Mouse (Mus musculus): ENCODE measurements around the gene Tmem161a. TPM values are rescaled to one million over a fixed set of nuclear protein-coding genes. Genes with fewer than 3 reads are reported as not detected.
A peak's percentile ranks its signal among the peaks of the same experiment; 100 is the strongest.

Tmem161a gene
- polyA plus RNA-seq, 1 experiment from 2014 or later: 26.2 TPM

DNA sequence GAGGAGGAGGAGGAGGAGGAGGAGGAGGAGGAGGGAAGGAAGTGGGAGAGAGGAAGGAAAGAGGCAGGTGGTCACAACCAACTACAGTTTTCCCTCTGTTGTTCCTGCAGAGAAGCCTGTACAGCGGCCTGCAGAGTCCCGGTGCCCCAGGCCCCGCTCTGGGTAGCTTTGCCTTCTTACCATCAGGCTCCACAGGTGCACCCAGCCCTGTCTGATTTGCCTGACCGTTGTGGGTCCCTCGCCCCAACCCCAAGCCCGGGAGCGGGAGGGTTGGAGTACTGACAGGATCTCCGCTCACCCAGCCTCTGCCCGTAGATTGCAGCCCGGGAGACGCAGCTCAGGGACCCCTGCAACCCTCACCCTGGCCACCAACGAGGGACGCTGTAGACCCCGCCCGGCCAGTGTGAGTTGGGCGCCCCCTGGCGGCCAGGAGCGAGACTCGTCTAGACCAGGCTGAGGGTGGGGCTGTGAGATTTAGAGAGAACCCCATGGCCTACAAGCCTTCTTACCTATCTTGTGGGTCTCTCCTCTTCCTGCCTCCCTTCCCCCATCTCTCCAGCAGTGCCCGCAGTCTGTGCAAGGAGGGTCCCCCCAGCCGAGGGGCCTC, 5.5 kb upstream of the Tmem161a start:
- Histone ChIP-seq H3K27ac (replicated peaks; ENCODE audit: low read depth, low read length) (no peak overlapping the region), H3K36me3 (replicated peaks; ENCODE audit: control insufficient read depth, insufficient read depth, low read depth, low read length) (no peaks in the 10 kb centered on the region), H3K9me3 (replicated peaks; ENCODE audit: control insufficient read depth, low read length) (no peaks in the 10 kb centered on the region), H3K4me2 (ENCODE audit: low read depth, low read length) (peak overlapping the region; percentile 40), H3K4me1 (ENCODE audit: control insufficient read depth, insufficient read depth, low read length) (no peaks in the 10 kb centered on the region), H3K4me3 (ENCODE audit: low read depth, low read length) (peak overlapping the region; percentile 14; the same call in 1 of the 2 replicates), H3K9ac (replicated peaks; ENCODE audit: low read length) (peak overlapping the region; percentile 34; the same call in 1 of the 2 replicates), H3K27me3 (ENCODE audit: control insufficient read depth, insufficient read depth, low read length) (peaks cover 15% of the 10 kb centered on the region)
- DNase-seq (ENCODE audit: low spot score) (peak; percentile 90), ATAC-seq (replicated peaks; ENCODE audit: insufficient number of reproducible peaks, low FRiP score, low TSS enrichment, low read depth) (peak; percentile 85)
- WGBS: under 1% methylated on average over 21 of the region's 21 CpGs

- 84% methylated on average over 3 of the region's 3 CpGs for WGBS
- DNase-seq (ENCODE audit: low spot score): no peak
- Histone ChIP-seq H3K27me3 (ENCODE audit: control insufficient read depth, insufficient read depth, low read length) (peaks cover 14% of the 10 kb centered on the region), H3K9me3 (replicated peaks; ENCODE audit: control insufficient read depth, low read length) (no peaks in the 10 kb centered on the region), H3K4me2 (ENCODE audit: low read depth, low read length) (no peak overlapping the region), H3K4me3 (ENCODE audit: low read depth, low read length) (no peak overlapping the region), H3K9ac (replicated peaks; ENCODE audit: low read length) (no peak overlapping the region), H3K27ac (replicated peaks; ENCODE audit: low read depth, low read length) (no peak overlapping the region), H3K4me1 (ENCODE audit: control insufficient read depth, insufficient read depth, low read length) (no peaks in the 10 kb centered on the region), H3K36me3 (replicated peaks; ENCODE audit: control insufficient read depth, insufficient read depth, low read depth, low read length) (no peaks in the 10 kb centered on the region)
- ATAC-seq (replicated peaks; ENCODE audit: insufficient number of reproducible peaks, low FRiP score, low TSS enrichment, low read depth): no peak
Measured at GRCm38 (mm10) chr8:70170116-70170515, 2.0 kb upstream of the Tmem161a start.

GRCm38 (mm10) chr8:70170748-70171147, 1.4 kb upstream of the Tmem161a start:
- WGBS: 85% methylated on average over 3 of the region's 3 CpGs
- Histone ChIP-seq H3K27ac (replicated peaks; ENCODE audit: low read depth, low read length) (no peak overlapping the region), H3K4me1 (ENCODE audit: control insufficient read depth, insufficient read depth, low read length) (no peaks in the 10 kb centered on the region)

DNA sequence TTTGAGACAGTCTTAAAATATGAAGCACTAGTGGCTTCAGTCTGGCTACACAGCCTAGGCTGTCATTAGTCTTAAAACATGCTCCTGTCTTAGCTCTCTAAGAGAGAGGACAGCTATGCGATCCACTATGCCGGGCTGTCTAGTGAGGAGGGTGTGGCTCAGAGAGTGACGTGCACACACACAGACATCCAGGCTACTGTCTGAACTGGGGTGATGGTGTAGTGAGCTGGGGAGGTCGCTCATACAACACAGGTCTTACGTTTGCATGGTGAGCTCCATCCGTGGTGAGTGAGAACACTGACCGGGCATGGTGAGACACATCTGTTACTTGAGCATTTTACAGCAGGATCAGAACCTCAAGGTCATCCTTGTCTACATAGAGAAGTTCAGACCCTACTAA, 916 bp upstream of the Tmem161a start:
- Histone ChIP-seq H3K4me3 (ENCODE audit: low read depth, low read length) (no peak overlapping the region), H3K27ac (replicated peaks; ENCODE audit: low read depth, low read length) (no peak overlapping the region), H3K9me3 (replicated peaks; ENCODE audit: control insufficient read depth, low read length) (no peaks in the 10 kb centered on the region), H3K4me2 (ENCODE audit: low read depth, low read length) (no peak overlapping the region), H3K36me3 (replicated peaks; ENCODE audit: control insufficient read depth, insufficient read depth, low read depth, low read length) (no peaks in the 10 kb centered on the region), H3K4me1 (ENCODE audit: control insufficient read depth, insufficient read depth, low read length) (no peaks in the 10 kb centered on the region), H3K9ac (replicated peaks; ENCODE audit: low read length) (no peak overlapping the region), H3K27me3 (ENCODE audit: control insufficient read depth, insufficient read depth, low read length) (peaks cover 2% of the 10 kb centered on the region; the same call in 1 of the 2 replicates)
- WGBS: 90% methylated on average over 7 of the region's 7 CpGs
- DNase-seq (ENCODE audit: low spot score) (no peak), ATAC-seq (replicated peaks; ENCODE audit: insufficient number of reproducible peaks, low FRiP score, low TSS enrichment, low read depth) (no peak)

More at GRCm38 (mm10) chr8:70170748-70171147, 1.4 kb upstream of the Tmem161a start:
- Histone ChIP-seq H3K9ac (replicated peaks; ENCODE audit: low read length) (no peak overlapping the region), H3K4me2 (ENCODE audit: low read depth, low read length) (no peak overlapping the region), H3K36me3 (replicated peaks; ENCODE audit: control insufficient read depth, insufficient read depth, low read depth, low read length) (no peaks in the 10 kb centered on the region), H3K4me3 (ENCODE audit: low read depth, low read length) (no peak overlapping the region), H3K9me3 (replicated peaks; ENCODE audit: control insufficient read depth, low read length) (no peaks in the 10 kb centered on the region), H3K27me3 (ENCODE audit: control insufficient read depth, insufficient read depth, low read length) (peaks cover 7% of the 10 kb centered on the region)
- DNase-seq (ENCODE audit: low spot score) (no peak), ATAC-seq (replicated peaks; ENCODE audit: insufficient number of reproducible peaks, low FRiP score, low TSS enrichment, low read depth) (no peak)

- H3K4me1 ChIP-seq (ENCODE audit: control insufficient read depth, insufficient read depth, low read length): no peaks in the 10 kb centered on the region
- no peaks in the 10 kb centered on the region for H3K27me3 ChIP-seq (ENCODE audit: control insufficient read depth, insufficient read depth, low read length)
- WGBS: 71% methylated on average over 5 of the region's 5 CpGs
- H3K9me3 ChIP-seq (replicated peaks; ENCODE audit: control insufficient read depth, low read length): no peaks in the 10 kb centered on the region
- no peak overlapping the region for H3K27ac ChIP-seq (replicated peaks; ENCODE audit: low read depth, low read length)
- DNase-seq (ENCODE audit: low spot score): no peak
- no peak overlapping the region for H3K4me3 ChIP-seq (ENCODE audit: low read depth, low read length)
- no peak overlapping the region; the same call in 1 of the 2 replicates for H3K4me2 ChIP-seq (ENCODE audit: low read depth, low read length)
- no peaks in the 10 kb centered on the region for H3K36me3 ChIP-seq (replicated peaks; ENCODE audit: control insufficient read depth, insufficient read depth, low read depth, low read length)
- H3K9ac ChIP-seq (replicated peaks; ENCODE audit: low read length): no peak overlapping the region
- ATAC-seq (replicated peaks; ENCODE audit: insufficient number of reproducible peaks, low FRiP score, low TSS enrichment, low read depth): no peak
Measured at GRCm38 (mm10) chr8:70173320-70173719, 1.2 kb downstream of the Tmem161a start.

DNA sequence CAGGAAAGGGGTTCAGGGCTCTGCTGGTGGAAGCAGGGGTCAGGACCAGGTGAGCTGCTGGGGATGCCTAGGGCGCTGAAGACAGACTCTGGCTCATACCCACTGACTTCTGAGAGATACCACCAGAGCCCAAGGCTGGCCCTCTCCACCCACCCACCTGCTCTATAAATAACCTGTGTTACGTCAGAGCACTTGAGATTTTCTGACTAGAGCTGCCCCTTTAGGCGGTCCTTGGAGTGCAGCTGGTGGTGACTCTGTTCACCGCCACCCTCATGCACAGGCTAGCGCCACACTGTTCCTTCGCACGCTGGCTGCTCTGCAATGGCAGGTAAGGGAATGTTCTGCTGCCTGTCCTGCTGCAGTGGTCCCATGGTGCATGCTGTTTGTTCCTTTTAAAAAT, 1.9 kb downstream of the Tmem161a start:
- no peak overlapping the region for H3K9ac ChIP-seq (replicated peaks; ENCODE audit: low read length)
- DNase-seq (ENCODE audit: low spot score) (no peak), ATAC-seq (replicated peaks; ENCODE audit: insufficient number of reproducible peaks, low FRiP score, low TSS enrichment, low read depth) (no peak)
- H3K4me1 ChIP-seq (ENCODE audit: control insufficient read depth, insufficient read depth, low read length): no peaks in the 10 kb centered on the region
- H3K4me3 ChIP-seq (ENCODE audit: low read depth, low read length): no peak overlapping the region
- H3K36me3 ChIP-seq (replicated peaks; ENCODE audit: control insufficient read depth, insufficient read depth, low read depth, low read length): no peaks in the 10 kb centered on the region
- no peaks in the 10 kb centered on the region for H3K9me3 ChIP-seq (replicated peaks; ENCODE audit: control insufficient read depth, low read length)
- 89% methylated on average over 7 of the region's 7 CpGs for WGBS
- no peaks in the 10 kb centered on the region for H3K27me3 ChIP-seq (ENCODE audit: control insufficient read depth, insufficient read depth, low read length)
- no peak overlapping the region for H3K4me2 ChIP-seq (ENCODE audit: low read depth, low read length)
- H3K27ac ChIP-seq (replicated peaks; ENCODE audit: low read depth, low read length): no peak overlapping the region

DNA sequence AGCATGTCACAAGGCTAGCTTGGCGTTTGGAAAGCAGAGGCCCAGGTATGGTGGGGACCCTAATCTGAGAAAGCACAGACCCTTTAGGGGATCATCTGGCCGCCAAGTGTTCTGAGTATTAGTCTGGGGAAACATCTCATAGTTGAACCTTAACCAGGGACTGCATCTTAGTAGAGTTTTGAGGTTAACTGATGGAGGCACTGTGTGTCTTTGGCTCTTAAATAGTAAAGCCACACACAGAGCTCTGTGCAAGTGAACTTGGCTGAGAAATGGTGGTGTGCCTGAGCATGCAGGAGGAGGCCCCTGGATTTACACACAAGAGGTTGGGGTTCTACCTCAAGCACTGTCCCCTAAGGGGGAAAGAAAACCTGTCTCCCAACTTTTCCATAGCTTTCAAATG, 6.1 kb downstream of the Tmem161a start:
- 83% methylated on average over 2 of the region's 2 CpGs for WGBS
- Histone ChIP-seq H3K4me3 (ENCODE audit: low read depth, low read length) (no peak overlapping the region), H3K27ac (replicated peaks; ENCODE audit: low read depth, low read length) (no peak overlapping the region), H3K9ac (replicated peaks; ENCODE audit: low read length) (no peak overlapping the region), H3K36me3 (replicated peaks; ENCODE audit: control insufficient read depth, insufficient read depth, low read depth, low read length) (no peaks in the 10 kb centered on the region; the same call in 1 of the 2 replicates), H3K27me3 (ENCODE audit: control insufficient read depth, insufficient read depth, low read length) (no peaks in the 10 kb centered on the region), H3K4me1 (ENCODE audit: control insufficient read depth, insufficient read depth, low read length) (no peaks in the 10 kb centered on the region), H3K4me2 (ENCODE audit: low read depth, low read length) (no peak overlapping the region), H3K9me3 (replicated peaks; ENCODE audit: control insufficient read depth, low read length) (no peaks in the 10 kb centered on the region)
- ATAC-seq (replicated peaks; ENCODE audit: insufficient number of reproducible peaks, low FRiP score, low TSS enrichment, low read depth) (no peak), DNase-seq (ENCODE audit: low spot score) (no peak)

DNA sequence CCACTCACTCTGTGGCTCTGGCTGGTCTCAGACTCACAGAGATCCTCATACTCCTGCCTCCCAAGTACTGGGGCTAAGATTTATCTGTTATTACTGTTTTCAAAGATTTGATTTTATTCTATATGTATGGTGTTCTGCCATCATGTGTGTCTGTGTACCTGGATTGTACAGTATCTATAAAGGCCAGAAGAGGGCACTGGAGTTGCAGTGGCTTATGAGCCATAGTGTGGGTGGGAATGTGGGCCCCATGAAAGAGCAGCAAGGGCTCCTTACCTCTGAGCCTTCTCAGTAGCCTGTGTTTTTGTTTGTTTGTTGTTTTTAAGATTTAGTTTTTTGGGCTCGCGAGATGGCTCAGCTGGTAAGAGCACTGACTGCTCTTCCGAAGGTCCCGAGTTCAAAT, 6.9 kb downstream of the Tmem161a start:
- WGBS: 92% methylated on average over 4 of the region's 4 CpGs
- no peak for DNase-seq (ENCODE audit: low spot score)
- H3K4me2 ChIP-seq (ENCODE audit: low read depth, low read length): no peak overlapping the region

More for the DNA sequence above, 6.9 kb downstream of the Tmem161a start:
- Histone ChIP-seq H3K27me3 (ENCODE audit: control insufficient read depth, insufficient read depth, low read length) (no peaks in the 10 kb centered on the region), H3K36me3 (replicated peaks; ENCODE audit: control insufficient read depth, insufficient read depth, low read depth, low read length) (no peaks in the 10 kb centered on the region; the same call in 1 of the 2 replicates), H3K4me3 (ENCODE audit: low read depth, low read length) (no peak overlapping the region), H3K27ac (replicated peaks; ENCODE audit: low read depth, low read length) (no peak overlapping the region), H3K9me3 (replicated peaks; ENCODE audit: control insufficient read depth, low read length) (no peaks in the 10 kb centered on the region), H3K4me1 (ENCODE audit: control insufficient read depth, insufficient read depth, low read length) (no peaks in the 10 kb centered on the region), H3K9ac (replicated peaks; ENCODE audit: low read length) (no peak overlapping the region)
- ATAC-seq (replicated peaks; ENCODE audit: insufficient number of reproducible peaks, low FRiP score, low TSS enrichment, low read depth): no peak

Data from embryonic facial prominence, embryonic 11.5 days (tissue).